Comparison of ENCODE assay signal across 20 mouse cellular contexts in genomic region chr16:6704847-6705246, GRCm38 (mm10).
DNase-seq lines count a peak whose midpoint lies in the region; ATAC-seq and TF ChIP-seq lines count a peak whose summit lies in the region.
"Had no signal": no experiment of that assay in that cellular context is flagged by ENCODE, and none has a peak within 500 bp of the region (broad histone marks: within the 10 kb centered on the region; RNA-seq: fewer than 3 reads in every experiment).

No protein-coding gene starts in this region.

- peak; percentile 22 for DNase-seq in forebrain, postnatal 0 days
- no peak for DNase-seq in forebrain, embryonic 10.5 days (ENCODE audit: extremely low spot score, low spot score)
- DNase-seq in layer of hippocampus, adult 2 months (ENCODE audit: low spot score in 2 of 2), result peak in 1 of 2 experiments; percentile 38
- DNase-seq in layer of hippocampus, postnatal 25 days (ENCODE audit: extremely low spot score in 1 of 2, low spot score in 1 of 2), result no peak
- no peak for DNase-seq in neural tube, embryonic 10.5 days (ENCODE audit: extremely low spot score, low spot score)
- peak; percentile 21 to 40 for DNase-seq in layer of hippocampus, postnatal 14 days (ENCODE audit: low spot score in 2 of 2)
- DNase-seq in lung, postnatal 4 days, result no peak
- DNase-seq: adrenal gland, adult 2 months; adrenal gland, postnatal 25 days; cerebellum, adult 11-12 months; cerebellum, adult 9-10 months; cerebellum, postnatal 25 days; gastrocnemius, postnatal 14 days; heart, adult 2 months; heart, postnatal 14 days had no signal

- no peaks in the 10 kb centered on the region for H3K4me1 ChIP-seq in forebrain, postnatal 0 days (ENCODE audit: insufficient read depth)
- no peaks in the 10 kb centered on the region for H3K4me1 ChIP-seq in forebrain, embryonic 10.5 days
- no peaks in the 10 kb centered on the region for H3K4me1 ChIP-seq in neural tube, embryonic 15.5 days
- H3K4me1 ChIP-seq: embryonic facial prominence, embryonic 12.5 days; heart, embryonic 15.5 days; hindbrain, embryonic 13.5 days had no signal

- H3K27me3 ChIP-seq in forebrain, postnatal 0 days (ENCODE audit: insufficient read depth, low read length), result no peaks in the 10 kb centered on the region
- H3K27me3 ChIP-seq in forebrain, embryonic 10.5 days (ENCODE audit: poor library complexity, severe bottlenecking), result no peaks in the 10 kb centered on the region
- H3K27me3 ChIP-seq in neural tube, embryonic 15.5 days (replicated peaks), result no peaks in the 10 kb centered on the region
- H3K27me3 ChIP-seq: embryonic facial prominence, embryonic 12.5 days; heart, embryonic 15.5 days; hindbrain, embryonic 13.5 days had no signal

- 60% methylated on average over 5 of the region's 5 CpGs for WGBS in forebrain, postnatal 0 days
- WGBS in forebrain, embryonic 10.5 days, result 93% methylated on average over 5 of the region's 5 CpGs
- WGBS in neural tube, embryonic 15.5 days, result 73% methylated on average over 5 of the region's 5 CpGs

- ATAC-seq in forebrain, postnatal 0 days, result peak; percentile 14; the same call in 1 of the 2 replicates
- ATAC-seq in neural tube, embryonic 15.5 days (ENCODE audit: low FRiP score), result no peak

- H3K9me3 ChIP-seq in forebrain, postnatal 0 days (ENCODE audit: low read length), result no peaks in the 10 kb centered on the region
- H3K9me3 ChIP-seq in forebrain, embryonic 10.5 days, result no peaks in the 10 kb centered on the region
- no peaks in the 10 kb centered on the region for H3K9me3 ChIP-seq in neural tube, embryonic 15.5 days (replicated peaks)
- H3K9me3 ChIP-seq: embryonic facial prominence, embryonic 12.5 days; heart, embryonic 15.5 days; hindbrain, embryonic 13.5 days had no signal

- H3K9ac ChIP-seq in forebrain, postnatal 0 days, result no peak overlapping the region
- H3K9ac ChIP-seq in neural tube, embryonic 15.5 days (replicated peaks), result no peak overlapping the region
- H3K9ac ChIP-seq: embryonic facial prominence, embryonic 12.5 days; heart, embryonic 15.5 days; hindbrain, embryonic 13.5 days had no signal

- H3K36me3 ChIP-seq in forebrain, postnatal 0 days (ENCODE audit: insufficient read depth), result no peaks in the 10 kb centered on the region
- H3K36me3 ChIP-seq in forebrain, embryonic 10.5 days (replicated peaks), result no peaks in the 10 kb centered on the region
- H3K36me3 ChIP-seq in neural tube, embryonic 15.5 days, result no peaks in the 10 kb centered on the region
- H3K36me3 ChIP-seq: embryonic facial prominence, embryonic 12.5 days; heart, embryonic 15.5 days; hindbrain, embryonic 13.5 days had no signal

- H3K4me2 ChIP-seq in forebrain, postnatal 0 days (ENCODE audit: low read depth), result no peak overlapping the region
- no peak overlapping the region for H3K4me2 ChIP-seq in neural tube, embryonic 15.5 days
- H3K4me2 ChIP-seq: embryonic facial prominence, embryonic 12.5 days; heart, embryonic 11.5 days; heart, embryonic 15.5 days; hindbrain, embryonic 13.5 days had no signal

- no peak overlapping the region for H3K4me3 ChIP-seq in forebrain, postnatal 0 days (ENCODE audit: low read depth, low read length)
- H3K4me3 ChIP-seq in forebrain, embryonic 10.5 days, result no peak overlapping the region
- no peak overlapping the region for H3K4me3 ChIP-seq in layer of hippocampus, adult 2 months
- H3K4me3 ChIP-seq in neural tube, embryonic 15.5 days (replicated peaks), result no peak overlapping the region
- H3K4me3 ChIP-seq: embryonic facial prominence, embryonic 12.5 days; heart, adult 2 months; heart, embryonic 15.5 days; hindbrain, embryonic 13.5 days had no signal

- H3K27ac ChIP-seq in forebrain, postnatal 0 days (ENCODE audit: low read depth, low read length), result no peak overlapping the region
- H3K27ac ChIP-seq in forebrain, embryonic 10.5 days, result no peak overlapping the region
- H3K27ac ChIP-seq in layer of hippocampus, adult 2 months, result peak overlapping the region; percentile 81
- H3K27ac ChIP-seq in neural tube, embryonic 15.5 days (replicated peaks), result peak overlapping the region; percentile 43
- H3K27ac ChIP-seq: embryonic facial prominence, embryonic 12.5 days; heart, adult 2 months; heart, embryonic 15.5 days; hindbrain, embryonic 13.5 days had no signal

- TF ChIP-seq CTCF in forebrain, postnatal 0 days (IDR thresholded peaks at IDR 0.05; ENCODE audit: low read depth), result 0 out of 2 replicates have a peak, but pooled peaks have one; percentile 2
- peak; percentile 33 for TF ChIP-seq CTCF in layer of hippocampus, adult 2 months (conservative IDR thresholded peaks at IDR 0.05)

Comparison
In these comparisons a context has a peak if more than half of its experiments do, and no peak if none do; other contexts are left out.
1. DNase-seq: peak in forebrain, postnatal 0 days (single experiment) and layer of hippocampus, postnatal 14 days (2 of 2); none in forebrain, embryonic 10.5 days (single experiment), layer of hippocampus, postnatal 25 days (0 of 2), neural tube, embryonic 10.5 days (single experiment) and lung, postnatal 4 days (0 of 2).
2. H3K27ac ChIP-seq: peak in layer of hippocampus, adult 2 months (single experiment) and neural tube, embryonic 15.5 days (single experiment); none in forebrain, postnatal 0 days (single experiment) and forebrain, embryonic 10.5 days (single experiment).